Mouse (Mus musculus) naive thymus-derived CD4-positive, alpha-beta T cell, adult 2 months (primary cell): ENCODE results near the gene Spata20.
A peak's percentile ranks its signal among the peaks of the same experiment; 100 is the strongest.

Experiments used
- DNase-seq: peaks from one replicate; pipeline ENCODE4 v3.0.0-alpha.2; 2011; ENCODE audit warnings: low read depth

Gene Spata20

GRCm38 (mm10) chr11:94486001-94486400 lies at the start of gene Spata20:
Gene Spata20 (minus strand): TSS chr11:94486179.
- DNase-seq, result peak; percentile 69

GRCm38 (mm10) chr11:94533171-94533570 lies 47.2 kb upstream of the Spata20 start:
- no peak for DNase-seq

GRCm38 (mm10) chr11:94528879-94529278 lies 42.9 kb upstream of the Spata20 start:
- DNase-seq, result no peak

GRCm38 (mm10) chr11:94526171-94526879 lies 40.3 kb upstream of the Spata20 start:
- DNase-seq, result no peak

GRCm38 (mm10) chr11:94521219-94521843 lies 35.4 kb upstream of the Spata20 start, which contains the start of gene Mycbpap:
Gene Mycbpap (minus strand): TSS chr11:94521742.
- DNase-seq, result peak; percentile 9

GRCm38 (mm10) chr11:94513452-94513851 lies 27.5 kb upstream of the Spata20 start:
- no peak for DNase-seq

- DNase-seq, result no peak
Measured at GRCm38 (mm10) chr11:94508976-94509375, 23.0 kb upstream of the Spata20 start.

- no peak for DNase-seq
Measured at GRCm38 (mm10) chr11:94501482-94501881, 15.5 kb upstream of the Spata20 start.

GRCm38 (mm10) chr11:94500362-94500761 lies 14.4 kb upstream of the Spata20 start:
- no peak for DNase-seq

GRCm38 (mm10) chr11:94499661-94500152 lies 13.7 kb upstream of the Spata20 start, which contains the start of gene Epn3:
Gene Epn3 (minus strand): TSS chr11:94499974.
- DNase-seq, result no peak

- DNase-seq, result no peak
Measured at GRCm38 (mm10) chr11:94499035-94499434, 13.1 kb upstream of the Spata20 start.

- DNase-seq, result no peak
Measured at GRCm38 (mm10) chr11:94498093-94498996, 12.4 kb upstream of the Spata20 start.

GRCm38 (mm10) chr11:94495415-94495814 lies 9.4 kb upstream of the Spata20 start:
- DNase-seq, result no peak

- DNase-seq, result no peak
Measured at GRCm38 (mm10) chr11:94491749-94492099, 5.7 kb upstream of the Spata20 start.

- DNase-seq, result no peak
Measured at GRCm38 (mm10) chr11:94491035-94491748, 5.2 kb upstream of the Spata20 start.

- no peak for DNase-seq
Measured at GRCm38 (mm10) chr11:94489745-94490144, 3.8 kb upstream of the Spata20 start.

GRCm38 (mm10) chr11:94488767-94489533 lies 3.0 kb upstream of the Spata20 start:
- DNase-seq, result no peak

GRCm38 (mm10) chr11:94485223-94485622 lies 756 bp downstream of the Spata20 start:
- DNase-seq, result no peak

- DNase-seq, result no peak
Measured at GRCm38 (mm10) chr11:94484636-94485035, 1.3 kb downstream of the Spata20 start.

GRCm38 (mm10) chr11:94483921-94484320 lies 2.1 kb downstream of the Spata20 start:
- no peak for DNase-seq

GRCm38 (mm10) chr11:94483436-94483835 lies 2.5 kb downstream of the Spata20 start:
- no peak for DNase-seq
